Mouse (Mus musculus) right cerebral cortex, postnatal 4 days (tissue): ENCODE results near the gene Cope.

ENCODE experiments used
- DNase-seq: peaks from one replicate; pipeline ENCODE4 v3.0.0-alpha.2; 2022

The Cope gene

DNA sequence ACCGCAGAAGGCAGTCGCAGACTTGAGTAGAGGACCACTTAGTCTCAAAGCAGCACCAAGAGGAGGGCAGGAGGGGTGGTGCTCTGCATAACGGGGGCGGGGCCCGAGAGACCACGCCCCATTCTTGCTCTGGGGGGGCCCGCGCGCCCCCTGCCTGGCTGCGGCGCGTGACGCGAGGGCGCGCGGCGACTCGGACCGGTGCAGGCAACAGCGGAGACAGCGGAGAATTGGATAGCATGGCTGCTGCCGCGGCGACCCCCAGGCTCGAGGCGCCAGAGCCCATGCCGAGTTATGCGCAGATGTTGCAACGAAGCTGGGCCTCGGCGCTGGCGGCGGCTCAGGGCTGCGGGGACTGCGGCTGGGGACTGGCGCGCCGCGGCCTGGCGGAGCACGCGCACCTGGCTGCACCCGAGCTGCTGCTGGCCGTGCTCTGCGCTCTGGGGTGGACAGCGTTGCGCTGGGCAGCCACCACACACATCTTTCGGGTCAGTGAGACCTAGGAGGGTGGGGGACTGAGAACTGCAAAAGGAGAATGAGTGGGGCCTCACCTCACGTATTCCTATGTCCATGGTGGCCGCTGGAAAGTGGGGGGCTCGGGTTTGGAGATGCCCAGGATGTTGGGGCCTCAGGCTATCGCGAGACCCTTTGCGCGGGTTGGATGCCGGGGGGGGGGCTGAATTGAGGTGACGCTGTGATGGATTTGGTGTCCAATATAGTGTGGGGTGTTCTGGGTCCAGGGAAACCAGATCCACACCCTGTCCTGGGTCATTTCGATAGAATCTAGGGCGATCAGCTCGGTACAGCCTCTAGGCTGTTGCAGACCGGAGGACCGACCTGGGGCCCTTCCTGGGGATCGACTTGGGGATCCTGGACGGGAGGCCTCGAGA, 13.5 kb downstream of the Cope start, which contains the start of gene Cers1:
TSS of gene Cers1 (plus strand) at position 152 of the 887 bp plus-strand sequence.
- DNase-seq: peak; percentile 76

DNA sequence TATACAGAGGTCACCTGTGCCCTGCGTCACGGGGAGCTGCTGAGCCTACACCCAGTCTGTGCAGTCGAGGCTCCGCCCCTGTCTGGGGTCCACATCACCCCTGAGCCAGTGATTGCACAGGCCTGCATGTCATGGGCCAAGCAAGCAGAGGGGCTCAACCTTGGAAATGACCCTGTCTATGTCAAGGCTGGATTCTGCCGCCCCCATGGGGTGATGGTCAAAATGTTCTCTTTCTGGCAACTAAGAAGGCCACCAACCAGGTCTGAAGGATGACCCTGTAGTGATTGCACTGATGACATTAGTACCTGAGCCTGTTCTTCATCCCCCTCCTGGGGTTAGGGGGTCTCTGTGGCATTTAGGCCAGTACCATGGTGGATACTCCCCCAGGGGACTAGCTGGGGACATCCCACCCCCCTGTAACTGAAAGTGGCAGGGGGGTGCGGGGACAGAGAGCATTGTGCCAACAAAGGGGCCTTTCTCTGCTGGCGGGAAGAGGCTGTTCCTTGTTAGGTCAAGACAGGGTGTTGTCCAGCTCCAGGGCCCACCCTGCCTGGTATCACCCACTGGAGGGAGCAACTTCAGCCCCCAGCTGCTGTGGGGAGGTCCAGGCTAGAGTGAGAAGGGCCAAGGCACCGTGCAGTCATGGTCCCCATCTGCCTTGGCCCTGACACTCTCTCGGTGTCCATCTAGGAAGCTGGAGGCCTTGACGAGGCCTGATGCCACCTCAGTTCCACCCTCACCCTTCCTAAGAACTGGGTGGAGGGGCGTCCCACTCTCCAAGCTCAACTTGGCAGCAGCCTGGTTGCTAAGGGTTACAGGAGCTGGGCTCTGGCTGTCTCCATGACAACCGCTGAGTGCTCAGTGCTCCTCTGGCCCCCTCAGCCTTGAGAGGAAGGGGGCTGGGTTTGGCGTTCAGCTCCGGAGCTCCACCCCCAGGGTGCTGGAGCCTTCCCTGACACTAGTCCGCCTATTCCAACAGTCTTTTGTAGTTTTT, 14.5 kb downstream of the Cope start:
- peak; percentile 80 for DNase-seq

DNA sequence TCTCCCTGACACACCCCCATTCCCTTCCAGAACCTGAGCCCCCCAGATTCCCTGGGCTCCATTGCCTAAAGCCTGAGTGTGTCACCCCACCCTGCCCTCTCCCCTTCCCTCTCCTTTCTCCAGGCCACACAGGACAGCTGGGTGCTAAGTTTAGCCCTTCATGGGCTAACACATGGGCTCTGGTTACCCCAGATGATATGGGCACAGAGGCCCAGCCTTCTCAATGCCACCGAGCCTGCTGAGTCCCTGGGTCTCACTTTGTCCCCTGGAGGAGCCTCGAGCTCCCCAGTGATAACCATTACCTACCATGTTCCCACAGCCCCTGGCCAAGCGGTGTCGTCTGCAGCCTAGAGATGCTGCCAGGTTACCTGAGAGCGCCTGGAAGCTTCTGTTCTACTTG, 15.6 kb downstream of the Cope start:
- no peak for DNase-seq

DNA sequence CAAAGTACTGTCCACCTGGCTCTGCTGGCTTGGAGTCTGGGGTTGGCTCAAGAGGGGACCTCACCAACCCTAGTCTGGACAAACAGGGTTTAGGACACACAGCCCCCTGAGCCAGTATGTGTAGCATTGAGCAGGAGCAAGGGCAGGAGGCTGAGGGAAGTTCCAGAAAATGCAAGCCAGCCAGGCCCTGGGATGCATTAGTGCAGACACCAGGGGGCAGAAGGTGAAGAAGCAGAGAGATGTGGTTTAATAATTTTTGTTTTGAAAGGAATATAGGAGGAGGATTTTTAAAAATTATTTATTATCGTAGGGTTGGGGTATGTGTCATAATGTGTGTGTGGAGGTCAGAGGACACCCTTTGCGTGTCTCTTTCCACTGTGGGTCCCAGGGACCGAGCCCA, 21.4 kb downstream of the Cope start:
- DNase-seq: no peak

DNA sequence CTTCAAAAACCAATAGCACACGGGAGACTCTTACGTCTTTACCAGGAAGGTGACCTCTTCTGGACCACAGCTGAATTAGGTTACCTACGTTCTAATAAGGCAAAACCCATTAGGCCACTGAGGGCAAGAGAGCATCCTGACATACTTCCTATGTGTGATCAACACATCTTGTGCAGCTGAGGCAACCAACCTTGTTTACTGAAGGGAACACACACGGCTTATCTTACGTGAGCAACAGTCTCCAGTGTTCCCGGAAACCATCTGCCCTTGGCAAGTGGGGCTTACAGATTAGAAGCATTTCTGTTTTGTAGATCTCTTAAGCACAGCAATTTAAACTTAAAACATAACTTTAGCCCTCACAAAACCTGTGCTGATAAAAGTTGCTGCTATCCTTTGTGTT, 25.2 kb downstream of the Cope start:
- DNase-seq: no peak

DNA sequence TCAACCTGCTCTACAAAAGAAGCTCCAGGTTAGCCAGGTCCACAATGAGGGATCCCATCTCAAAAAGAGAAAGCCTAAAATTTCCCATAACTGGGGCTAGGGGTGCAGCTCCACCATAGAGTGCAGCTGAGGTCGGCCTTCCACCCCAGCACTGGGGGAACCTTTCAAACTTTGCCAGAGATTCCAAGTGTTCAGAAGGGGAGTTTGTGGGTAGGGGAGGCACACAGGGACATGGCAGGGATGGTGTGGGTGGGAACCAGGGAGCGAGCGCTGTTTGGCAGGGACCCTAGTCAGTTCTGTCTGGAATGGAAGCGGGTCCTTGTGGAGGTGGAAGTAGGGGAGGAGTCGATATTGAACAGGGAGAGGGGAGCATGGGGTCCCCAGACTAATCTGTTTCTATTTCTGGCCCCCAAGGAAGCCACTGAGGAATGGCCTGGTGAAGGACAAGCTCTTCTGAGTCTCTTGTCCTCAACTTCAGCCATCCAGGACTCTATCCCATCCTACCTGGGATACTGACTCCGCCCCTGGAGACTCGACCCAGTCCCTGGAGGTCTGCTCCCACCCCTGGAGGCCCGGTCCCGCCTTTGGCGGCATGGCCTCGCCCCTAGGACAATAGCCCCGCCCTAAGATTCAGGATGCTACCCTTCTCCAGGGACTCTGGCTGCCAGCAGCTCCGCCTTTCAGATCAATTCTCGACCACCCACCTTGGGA, 27.0 kb downstream of the Cope start, which contains the start of gene Gdf1:
TSS of gene Gdf1 (plus strand) at position 694 of the 711 bp plus-strand sequence.
- no peak for DNase-seq

DNA sequence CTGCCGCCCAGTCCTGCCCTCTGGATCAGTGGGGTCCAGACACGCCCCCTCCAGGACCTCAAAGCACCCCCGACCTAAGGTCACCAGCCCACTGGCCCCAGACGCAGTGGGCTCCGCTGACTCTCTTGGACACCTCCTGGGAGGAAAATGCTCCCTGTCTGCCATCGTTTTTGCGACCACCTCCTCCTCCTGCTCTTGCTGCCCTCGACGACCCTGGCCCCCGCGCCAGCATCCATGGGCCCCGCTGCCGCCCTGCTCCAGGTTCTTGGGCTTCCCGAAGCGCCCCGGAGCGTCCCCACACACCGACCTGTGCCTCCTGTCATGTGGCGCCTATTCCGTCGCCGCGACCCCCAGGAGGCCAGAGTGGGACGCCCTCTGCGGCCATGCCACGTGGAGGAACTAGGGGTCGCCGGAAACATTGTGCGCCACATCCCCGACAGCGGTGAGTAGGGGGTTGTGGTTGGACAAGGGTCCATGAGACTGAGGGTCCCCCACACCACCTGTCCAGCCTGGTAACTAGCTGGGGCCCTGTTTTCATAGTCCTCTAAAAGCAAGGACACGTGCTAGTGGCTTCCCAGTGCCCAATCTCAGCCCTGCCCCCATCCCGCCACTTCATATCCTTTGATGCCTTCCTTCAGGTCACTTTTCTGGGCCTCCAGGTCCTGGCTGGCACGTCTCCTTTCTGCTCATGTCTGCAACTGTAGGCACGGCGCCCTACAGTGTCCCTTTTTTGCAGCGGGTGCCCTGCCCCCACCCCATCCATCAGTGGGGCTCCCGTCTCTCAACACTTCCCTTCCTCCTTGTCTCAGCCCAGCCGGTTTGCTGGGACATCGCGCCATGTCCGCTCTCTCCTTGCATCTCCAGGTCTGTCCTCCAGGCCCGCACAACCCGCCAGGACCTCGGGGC, 27.8 kb downstream of the Cope start:
- peak; percentile 49 for DNase-seq

DNA sequence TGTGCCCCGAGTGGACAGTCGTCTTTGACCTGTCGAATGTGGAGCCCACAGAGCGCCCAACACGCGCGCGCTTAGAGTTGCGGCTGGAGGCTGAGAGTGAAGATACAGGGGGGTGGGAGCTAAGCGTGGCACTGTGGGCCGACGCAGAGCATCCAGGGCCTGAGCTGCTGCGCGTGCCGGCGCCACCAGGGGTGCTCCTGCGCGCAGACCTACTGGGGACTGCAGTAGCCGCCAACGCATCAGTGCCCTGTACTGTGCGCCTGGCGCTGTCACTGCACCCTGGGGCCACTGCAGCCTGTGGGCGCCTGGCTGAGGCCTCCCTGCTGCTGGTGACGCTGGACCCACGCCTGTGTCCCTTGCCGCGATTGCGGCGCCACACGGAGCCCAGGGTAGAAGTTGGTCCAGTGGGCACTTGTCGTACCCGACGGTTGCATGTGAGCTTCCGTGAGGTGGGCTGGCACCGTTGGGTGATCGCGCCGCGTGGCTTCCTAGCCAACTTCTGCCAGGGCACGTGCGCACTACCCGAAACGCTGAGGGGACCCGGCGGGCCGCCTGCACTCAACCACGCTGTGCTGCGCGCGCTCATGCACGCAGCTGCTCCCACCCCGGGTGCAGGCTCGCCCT, 28.5 kb downstream of the Cope start:
- peak; percentile 77 for DNase-seq

DNA sequence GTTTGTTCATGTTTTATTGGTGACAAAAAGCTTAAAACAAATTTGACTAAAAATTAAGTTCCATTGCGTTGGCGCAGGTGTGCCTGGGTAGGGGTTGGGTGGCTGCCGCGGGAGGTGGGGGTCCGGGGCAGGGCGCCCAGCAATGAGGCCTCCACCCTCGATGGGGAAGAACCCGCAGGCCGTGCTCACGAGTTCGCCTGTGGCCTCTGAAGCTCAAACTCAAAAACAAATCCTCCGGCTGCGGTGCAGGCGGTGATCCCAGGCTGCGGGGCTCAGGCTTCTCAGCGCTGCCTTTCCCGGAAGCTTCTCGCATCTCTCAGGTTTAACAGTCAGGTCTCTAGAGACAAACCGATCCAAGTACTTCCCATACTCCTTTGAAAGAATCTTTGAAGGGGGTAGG, 29.2 kb downstream of the Cope start:
- peak; percentile 33 for DNase-seq

DNA sequence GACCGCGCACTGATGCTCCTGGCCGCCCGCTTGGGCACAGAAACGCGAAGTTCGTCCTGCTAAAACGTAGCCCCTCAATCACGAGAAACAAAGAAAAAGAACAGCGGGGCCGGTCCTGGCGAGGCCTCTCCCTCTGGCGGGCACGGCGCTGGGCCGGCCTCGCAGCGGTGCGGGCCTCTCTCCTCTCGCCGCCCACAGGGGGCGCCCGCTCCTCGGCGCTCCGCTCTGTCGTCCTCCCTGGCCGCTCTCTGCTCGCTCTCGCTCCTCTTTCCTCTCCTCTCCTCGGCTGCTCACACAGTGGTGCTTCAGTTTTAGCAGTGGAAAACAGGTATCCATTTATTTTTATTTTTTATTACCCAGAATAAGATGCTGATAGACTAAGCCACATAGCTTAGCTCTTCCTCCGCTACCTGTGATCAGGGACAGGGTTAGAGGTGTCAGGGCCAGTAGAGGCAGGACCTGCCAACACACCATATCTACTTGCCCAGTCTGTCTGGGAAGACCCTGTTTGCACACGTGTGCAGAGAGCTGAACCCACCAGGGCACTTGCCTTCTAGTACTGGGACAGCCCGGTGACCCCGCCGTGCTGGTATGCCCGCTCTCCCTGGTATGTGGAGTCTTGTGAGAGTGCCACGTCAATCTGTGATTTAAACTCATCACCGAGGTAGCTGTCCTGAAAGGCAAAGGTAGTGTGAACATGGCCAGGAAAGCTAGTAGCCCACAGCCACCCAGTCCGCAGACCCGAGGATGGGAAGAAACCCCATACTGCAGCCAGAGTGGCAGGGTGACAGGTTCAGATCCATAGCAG, 30.0 kb downstream of the Cope start:
- DNase-seq: peak; percentile 87

DNA sequence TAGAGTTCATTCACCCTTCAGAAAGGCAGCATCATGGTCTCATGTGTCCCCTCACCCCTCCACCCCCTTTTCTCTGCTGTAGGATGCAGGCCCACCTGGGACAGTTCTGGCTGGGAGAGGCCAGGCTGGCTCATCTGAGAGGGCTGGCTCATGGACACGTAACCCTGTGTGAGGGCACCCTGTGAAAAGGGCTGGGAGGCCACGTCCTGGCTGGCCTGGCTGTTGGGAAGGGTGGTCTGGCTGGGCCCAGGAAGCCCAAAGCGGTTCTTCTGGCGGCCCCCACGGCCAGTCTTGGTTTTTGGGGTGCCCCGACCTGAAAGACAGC, 30.5 kb downstream of the Cope start:
- DNase-seq: no peak

DNA sequence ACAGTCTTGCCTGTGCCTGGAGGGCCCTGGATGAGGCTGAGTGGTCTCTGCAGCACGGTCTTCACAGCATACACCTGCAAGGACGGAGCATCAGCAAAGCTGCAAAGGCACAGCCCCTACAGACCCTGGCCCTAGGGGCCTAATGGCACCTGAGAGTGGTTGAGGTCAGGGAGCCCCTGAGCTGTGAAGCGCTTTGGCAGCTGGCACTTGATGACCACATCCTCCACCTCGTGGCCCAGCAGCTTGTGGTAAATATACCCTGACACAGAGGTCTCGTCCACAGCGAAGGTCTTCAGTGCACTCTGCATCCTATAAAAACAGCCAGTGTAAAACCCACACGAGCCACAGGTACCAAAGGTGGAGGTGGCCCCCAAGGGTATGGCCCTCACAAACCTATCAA, 36.6 kb downstream of the Cope start:
- DNase-seq: no peak

DNA sequence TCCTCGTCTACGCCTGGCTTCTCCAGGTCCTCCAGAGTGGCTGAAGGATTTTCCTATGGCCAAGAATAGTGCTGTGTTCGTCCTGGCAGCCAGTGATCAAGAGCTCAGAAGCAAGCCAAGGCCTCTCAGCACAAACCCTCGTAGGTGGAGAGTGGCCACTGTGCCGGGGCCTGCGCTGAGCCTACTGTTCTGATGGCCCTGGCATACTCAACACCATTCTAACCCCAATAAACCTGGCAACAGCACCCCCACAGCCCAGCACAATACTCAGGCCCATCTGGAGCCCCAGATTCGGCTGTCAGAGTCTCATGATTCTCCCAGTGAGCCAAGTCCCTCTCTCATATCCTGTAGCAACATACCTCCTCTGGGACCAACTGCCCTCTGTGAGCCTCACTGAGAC, 38.3 kb downstream of the Cope start:
- DNase-seq: no peak

DNA sequence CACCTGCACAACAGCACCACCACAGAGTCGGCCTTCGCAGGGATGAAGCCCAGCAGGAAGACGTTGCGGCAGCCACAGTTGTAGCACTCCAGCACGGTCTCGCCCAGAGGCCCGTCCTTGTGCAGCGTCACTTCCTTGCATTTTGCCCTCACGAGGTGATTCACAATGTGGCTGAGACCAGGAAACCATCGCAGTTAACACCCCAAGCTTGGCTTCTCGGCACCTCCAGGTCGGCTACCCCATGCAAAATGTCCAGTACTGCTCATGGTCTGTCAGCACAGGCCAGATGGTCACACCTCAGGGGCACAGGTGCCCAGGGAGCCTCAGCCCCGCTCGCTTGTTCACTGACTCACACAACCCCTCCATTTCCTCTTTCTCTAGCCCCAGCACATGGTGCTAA, 39.7 kb downstream of the Cope start:
- no peak for DNase-seq

DNA sequence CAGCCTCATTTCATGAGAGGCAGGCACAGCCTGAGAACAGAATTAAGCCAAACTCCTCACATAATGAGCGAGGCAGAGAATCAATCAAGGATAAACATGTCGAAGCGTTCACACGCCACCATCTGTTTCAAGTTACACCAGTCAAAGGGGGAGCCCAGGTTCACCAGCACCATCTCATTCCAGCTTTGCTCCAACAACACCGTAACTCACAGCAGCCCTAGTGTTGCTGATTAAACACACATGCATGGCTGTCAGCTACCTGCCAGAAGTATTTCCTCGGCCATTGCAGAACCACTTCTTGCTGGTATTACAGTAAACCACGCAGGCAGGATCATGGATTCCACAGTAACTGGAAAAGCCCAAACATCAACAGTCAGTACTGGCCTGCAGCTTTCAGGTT, 40.8 kb downstream of the Cope start:
- no peak for DNase-seq

DNA sequence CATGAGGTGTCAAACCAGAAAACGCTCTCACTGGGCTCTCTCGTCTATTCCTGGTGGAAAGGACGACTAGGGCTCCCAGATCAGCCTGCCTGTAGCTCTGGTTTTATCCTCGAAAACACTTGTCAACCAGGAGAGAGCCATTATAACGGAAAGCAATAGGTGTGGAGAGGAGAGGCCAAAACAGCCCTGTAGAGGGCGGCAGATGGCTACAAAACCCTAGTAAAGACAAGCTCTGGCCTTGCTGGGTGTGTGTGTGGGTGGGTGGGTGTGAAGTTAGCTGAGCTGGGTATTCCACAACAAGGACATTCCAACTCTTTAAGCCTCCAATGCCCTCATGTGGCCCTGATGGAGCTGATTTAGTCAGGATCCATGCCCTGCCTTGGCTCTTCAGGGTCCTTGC, 41.4 kb downstream of the Cope start:
- peak; percentile 45 for DNase-seq

DNA sequence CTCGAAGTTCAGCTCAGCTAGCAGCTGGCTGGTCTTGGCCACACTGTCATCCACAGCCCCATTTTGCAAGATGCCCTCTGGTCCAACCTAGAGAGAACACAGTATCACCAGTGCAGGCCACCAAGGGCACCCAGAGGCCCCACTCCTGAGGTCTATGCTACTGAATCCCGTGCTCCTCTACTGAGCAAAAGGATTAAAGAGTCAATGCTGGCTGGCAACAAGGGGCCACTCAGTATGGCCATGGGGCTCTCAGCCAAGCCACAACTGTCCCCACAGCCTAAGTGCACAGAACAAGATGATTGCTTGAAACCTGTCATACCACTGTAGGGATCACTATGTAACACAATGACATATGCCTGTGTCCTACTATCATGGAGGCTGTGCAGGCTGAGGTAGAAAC, 42.0 kb downstream of the Cope start:
- DNase-seq: no peak

DNA sequence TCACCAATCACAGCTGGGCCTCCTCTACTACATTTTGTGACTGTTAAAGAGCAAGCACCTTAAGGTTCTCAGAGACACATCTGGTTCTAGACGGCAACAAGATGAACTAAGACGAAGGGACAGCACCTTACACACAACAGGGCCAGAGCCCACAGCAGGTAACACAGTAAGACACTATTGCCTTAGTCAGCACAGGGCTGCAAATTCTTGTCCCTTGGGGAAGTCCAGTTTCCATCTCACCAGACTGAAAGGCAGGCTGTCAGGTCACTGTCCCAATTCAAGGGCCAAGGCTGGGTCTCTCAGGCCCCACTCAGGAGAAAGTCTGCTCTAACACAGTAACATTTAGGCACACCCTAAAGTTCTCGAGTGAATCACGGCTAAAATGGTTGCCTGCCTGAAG, 45.1 kb downstream of the Cope start:
- DNase-seq: no peak

DNA sequence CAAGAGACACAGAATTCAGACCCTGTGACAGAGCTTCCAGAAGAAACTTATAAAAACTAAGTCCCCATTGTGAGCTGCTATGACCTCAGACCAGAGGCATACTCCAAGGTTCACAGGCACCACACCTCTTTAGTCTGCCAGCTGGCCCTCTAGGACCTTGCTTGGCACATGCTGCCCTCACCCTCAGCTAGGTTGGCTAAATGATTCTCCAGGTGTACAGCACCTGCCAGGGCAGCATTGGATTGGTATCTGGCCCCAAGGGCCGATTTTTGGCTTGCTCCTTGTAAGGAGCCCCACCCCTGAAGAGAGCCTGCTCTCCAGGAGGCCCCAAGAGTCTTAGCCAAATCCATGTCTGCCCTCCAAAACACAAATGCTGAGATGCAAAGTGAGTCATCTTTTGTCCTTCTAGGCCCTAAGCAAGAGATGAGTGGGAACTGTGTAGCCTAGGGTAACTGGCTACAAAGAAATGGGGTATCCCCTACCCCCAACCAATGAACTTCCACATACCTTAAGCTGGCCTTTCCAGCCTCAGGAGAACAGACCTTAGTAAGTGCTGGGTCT, 45.6 kb downstream of the Cope start:
- no peak for DNase-seq
